Comparison of ENCODE assay signal across 9 mouse cellular contexts in the genomic region with DNA sequence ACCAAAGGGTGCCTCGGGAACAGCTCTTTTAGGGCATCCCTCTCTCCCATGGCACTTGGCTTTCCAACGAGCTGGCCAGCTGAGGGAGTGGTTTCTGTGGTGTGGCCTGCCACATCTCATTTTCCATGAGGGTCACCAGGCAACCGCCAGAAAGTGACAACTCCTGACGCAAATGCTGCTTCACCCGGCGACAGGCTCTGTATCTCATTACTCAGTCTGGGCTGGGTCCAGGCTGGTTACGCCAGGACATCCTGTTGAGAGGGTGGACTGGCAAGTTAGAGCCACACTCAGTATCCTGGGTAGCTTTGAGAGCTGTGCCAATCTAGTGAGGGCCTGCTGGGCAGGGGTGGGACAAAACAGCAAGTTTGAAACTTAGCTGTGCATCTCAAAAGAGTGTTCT.
DNase-seq lines count a peak whose midpoint lies in the region; ATAC-seq and TF ChIP-seq lines count a peak whose summit lies in the region.
"Had no signal": no experiment of that assay in that cellular context is flagged by ENCODE, and none has a peak within 500 bp of the region (broad histone marks: within the 10 kb centered on the region; RNA-seq: fewer than 3 reads in every experiment).

No protein-coding gene starts in this region.

- no peak overlapping the region for H3K27ac ChIP-seq in midbrain, embryonic 16.5 days (ENCODE audit: low read length)
- no peak overlapping the region for H3K27ac ChIP-seq in midbrain, embryonic 14.5 days (replicated peaks; ENCODE audit: low read depth, low read length)
- H3K27ac ChIP-seq in thymus, adult 2 months (ENCODE audit: control insufficient read depth, insufficient read depth, low read length): no peak overlapping the region

- H3K27me3 ChIP-seq in midbrain, embryonic 16.5 days (ENCODE audit: control insufficient read depth, insufficient read depth, low read depth, low read length): no peaks in the 10 kb centered on the region
- no peaks in the 10 kb centered on the region for H3K27me3 ChIP-seq in midbrain, embryonic 14.5 days (ENCODE audit: control insufficient read depth, insufficient read depth, low read length)
- no peaks in the 10 kb centered on the region for H3K27me3 ChIP-seq in thymus, adult 2 months (ENCODE audit: control insufficient read depth, insufficient read depth, low read length)

- 0 out of 2 replicates have a peak, but pooled peaks have one; percentile 45 for ATAC-seq in midbrain, embryonic 16.5 days
- ATAC-seq in midbrain, embryonic 14.5 days (ENCODE audit: low FRiP score, low TSS enrichment): no peak
- 0 out of 2 replicates have a peak, but pooled peaks have one; percentile 22 for ATAC-seq in monocyte, adult 5-6 weeks (replicated peaks; ENCODE audit: insufficient number of reproducible peaks, low FRiP score, low TSS enrichment, poor library complexity, severe bottlenecking)

- WGBS in midbrain, embryonic 16.5 days: 59% methylated on average over 7 of the region's 7 CpGs
- 52% methylated on average over 7 of the region's 7 CpGs for WGBS in midbrain, embryonic 14.5 days
- 87% methylated on average over 7 of the region's 7 CpGs for WGBS in thymus, adult 2 months

- no peak overlapping the region for H3K4me3 ChIP-seq in midbrain, embryonic 16.5 days (ENCODE audit: low read depth, low read length)
- no peak overlapping the region for H3K4me3 ChIP-seq in midbrain, embryonic 14.5 days (replicated peaks; ENCODE audit: low read depth, low read length)
- H3K4me3 ChIP-seq in thymus, adult 2 months (ENCODE audit: control insufficient read depth, insufficient read depth, low read length): no peak overlapping the region

- no peaks in the 10 kb centered on the region for H3K9me3 ChIP-seq in midbrain, embryonic 16.5 days (replicated peaks; ENCODE audit: control insufficient read depth, low read length, poor library complexity, severe bottlenecking)
- H3K9me3 ChIP-seq in midbrain, embryonic 14.5 days (ENCODE audit: control insufficient read depth, low read length): no peaks in the 10 kb centered on the region

- peak; percentile 27 to 38 for DNase-seq in cerebellum, postnatal 14 days
- DNase-seq in cerebellum, adult 11 months: no peak
- DNase-seq in midbrain, embryonic 14.5 days: no peak
- DNase-seq in kidney, adult 8-10 months: peak; percentile 24 to 33
- DNase-seq in urinary bladder, postnatal 25 days (ENCODE audit: low spot score): no peak
- DNase-seq in thymus, adult 2 months: no peak
- DNase-seq: right cerebral cortex, postnatal 14 days had no signal

- no peak for TF ChIP-seq POLR2A in thymus, adult 2 months (IDR thresholded peaks at IDR 0.05; ENCODE audit: control insufficient read depth, extremely low read depth, insufficient read depth, low read length, poor library complexity)

- TF ChIP-seq CTCF in thymus, adult 2 months (IDR thresholded peaks at IDR 0.05; ENCODE audit: borderline replicate concordance, control insufficient read depth, extremely low read depth, insufficient read depth, low read length, poor library complexity): no peak

- no peak overlapping the region for H3K4me2 ChIP-seq in midbrain, embryonic 16.5 days (ENCODE audit: low read length)
- no peak overlapping the region for H3K4me2 ChIP-seq in midbrain, embryonic 14.5 days (ENCODE audit: low read length)

- H3K4me1 ChIP-seq in midbrain, embryonic 16.5 days (ENCODE audit: control insufficient read depth, insufficient read depth, low read length): no peaks in the 10 kb centered on the region
- no peaks in the 10 kb centered on the region for H3K4me1 ChIP-seq in midbrain, embryonic 14.5 days (ENCODE audit: control insufficient read depth, insufficient read depth, low read length)
- peaks cover 22% of the 10 kb centered on the region for H3K4me1 ChIP-seq in thymus, adult 2 months (replicated peaks; ENCODE audit: control insufficient read depth, insufficient read depth, low read length)

- H3K36me3 ChIP-seq in midbrain, embryonic 16.5 days (ENCODE audit: control insufficient read depth, insufficient read depth, low read length): no peaks in the 10 kb centered on the region
- no peaks in the 10 kb centered on the region for H3K36me3 ChIP-seq in midbrain, embryonic 14.5 days (ENCODE audit: control insufficient read depth, insufficient read depth, low read length)
- no peaks in the 10 kb centered on the region for H3K36me3 ChIP-seq in thymus, adult 2 months (ENCODE audit: control insufficient read depth, insufficient read depth, low read length)

- H3K9ac ChIP-seq in midbrain, embryonic 16.5 days (ENCODE audit: low read depth, low read length): no peak overlapping the region
- no peak overlapping the region for H3K9ac ChIP-seq in midbrain, embryonic 14.5 days (replicated peaks; ENCODE audit: low read length)

Comparison
In these comparisons a context has a peak if more than half of its experiments do, and no peak if none do; other contexts are left out.
1. DNase-seq: peak in cerebellum, postnatal 14 days (2 of 2) and kidney, adult 8-10 months (2 of 2); none in cerebellum, adult 11 months (single experiment), midbrain, embryonic 14.5 days (single experiment), urinary bladder, postnatal 25 days (single experiment) and thymus, adult 2 months (single experiment).